Mouse (Mus musculus) cerebellum, adult 2 months (tissue): ENCODE data around the gene Zswim1. TPM values are rescaled to one million over a fixed set of nuclear protein-coding genes. Genes with fewer than 3 reads are reported as not detected.
A peak's percentile ranks its signal among the peaks of the same experiment; 100 is the strongest.
"Not testable (repeated sequence)": the region's sequence is repeated elsewhere in the genome, so short reads cannot be mapped to it uniquely, and the experiment has no call there.

Source experiments
- DNase-seq, 2 experiments: peaks; one replicate each; pipeline ENCODE4 v3.0.0; 2021
- H3K27ac ChIP-seq: fragments of 200-500 bp; 2 replicates; pipeline ENCODE4 v1.5.1; 2012; ENCODE audit warnings: low read length, control low read depth, inconsistent platforms; ENCODE audit not compliant: insufficient read depth
- H3K27me3 ChIP-seq: fragments of 200-500 bp; 2 replicates; pipeline ENCODE4 v1.6.1; 2012; ENCODE audit warnings: inconsistent platforms, mild to moderate bottlenecking, low read length, moderate library complexity; ENCODE audit not compliant: control insufficient read depth, insufficient read depth
- H3K4me1 ChIP-seq: fragments of 200-500 bp; 2 replicates; pipeline ENCODE4 v1.6.1; 2011; ENCODE audit warnings: low read length; ENCODE audit not compliant: control insufficient read depth, insufficient read depth
- H3K4me3 ChIP-seq: fragments of 200-500 bp; replicated peaks from 2 replicates; pipeline ENCODE3; 2011; ENCODE audit warnings: mild to moderate bottlenecking, low read depth, low read length, control low read depth; ENCODE audit not compliant: insufficient read depth
- CTCF ChIP-seq: fragments of 200-500 bp; IDR thresholded peaks from 2 replicates; pipeline ENCODE4 v1.5.1; 2011; ENCODE audit warnings: low read depth, mild to moderate bottlenecking, control low read depth, low read length, moderate library complexity, borderline replicate concordance; ENCODE audit not compliant: insufficient read depth
- POLR2A ChIP-seq: fragments of 200-500 bp; IDR thresholded peaks from 2 replicates; pipeline ENCODE4 v1.6.1; 2011; ENCODE audit warnings: low read length, control low read depth, borderline replicate concordance; ENCODE audit not compliant: insufficient read depth
- WGBS: fragments of 180-500 bp; shearing (Covaris S2); methylation state at CpG from one replicate; pipeline ENCODE4 v1.1.7; 2018; 5-methylcytosine and 5-hydroxymethylcytosine counted together
- polyA plus RNA-seq: library from polyadenylated mRNA; depleted of rRNA; stranded (reverse); fragments of >200 nt; gene quantifications from 2 replicates; pipeline ENCODE4 v1.2.3, GENCODE M21; 2012; rRNA removed

Gene Zswim1
- polyA plus RNA-seq, 1 experiment = 20.0 TPM

DNA sequence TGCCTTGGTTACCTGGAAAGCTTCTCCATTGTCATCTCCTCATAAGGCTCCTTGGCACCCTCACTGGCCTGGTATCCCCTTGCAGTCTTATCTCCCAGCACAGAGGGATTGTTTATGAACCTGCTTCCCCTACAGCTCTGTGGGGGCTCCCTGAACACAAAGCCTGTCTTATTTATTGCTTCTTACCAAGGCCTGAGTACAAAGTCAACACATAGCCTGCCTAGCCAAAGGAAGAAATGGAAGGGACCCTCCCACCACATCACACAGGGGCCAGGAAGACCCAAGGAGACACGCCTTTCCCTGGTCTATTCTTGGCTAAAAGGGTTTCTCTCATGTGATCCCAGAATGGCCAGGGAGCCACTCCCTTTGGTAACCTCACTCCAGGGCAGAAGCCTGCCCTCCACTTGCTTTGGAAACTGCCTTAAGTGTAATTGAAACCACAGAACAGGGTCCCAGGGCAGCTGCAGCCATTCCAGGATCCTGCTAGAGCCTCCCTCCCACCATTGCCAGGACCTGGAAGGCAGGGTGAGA lies 51.8 kb downstream of the Zswim1 start:
- WGBS = 39% methylated on average over 1 of the region's 1 CpGs
- Histone ChIP-seq H3K27me3 (no peaks in the 10 kb centered on the region), H3K4me1 (no peaks in the 10 kb centered on the region), H3K4me3 (no peak overlapping the region), H3K27ac (peak overlapping the region; percentile 11; the same call in 1 of the 2 replicates)
- no peak for DNase-seq
- TF ChIP-seq CTCF (no peak), POLR2A (no peak)

DNA sequence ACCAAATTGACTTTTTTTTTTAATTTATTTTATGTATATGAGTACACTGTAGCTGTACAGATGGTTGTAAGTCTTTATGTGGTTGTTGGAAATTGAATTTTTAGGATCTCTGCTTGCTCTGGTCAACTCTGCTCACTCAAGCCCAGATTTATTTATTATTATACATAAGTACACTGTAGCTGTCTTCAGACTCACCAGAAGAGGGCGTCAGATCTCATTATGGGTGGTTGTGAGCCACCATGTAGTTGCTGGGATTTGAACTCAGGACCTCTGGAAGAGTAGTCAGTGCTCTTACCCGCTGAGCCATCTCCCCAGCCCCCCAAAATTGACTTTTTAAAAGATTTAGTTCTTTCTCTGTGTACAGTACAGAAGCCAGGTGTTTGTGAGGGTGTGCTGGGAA lies 53.2 kb downstream of the Zswim1 start:
- H3K27ac ChIP-seq = not testable (repeated sequence)

More for the DNA sequence above, 53.2 kb downstream of the Zswim1 start:
- not testable (repeated sequence) for H3K27me3 ChIP-seq, H3K4me1 ChIP-seq, H3K4me3 ChIP-seq, DNase-seq
- WGBS = 45% methylated on average over 2 of the region's 2 CpGs

Other genes starting within 250 kb of the Zswim1 start
- not detected in 2 replicates for gene Spint3, start 249.2 kb upstream of the Zswim1 start, polyA plus RNA-seq
- gene Wfdc6a, start 237.2 kb upstream of the Zswim1 start, polyA plus RNA-seq = 0.24 TPM in 1 of 2 replicates, not detected in the other
- gene Eppin, start 229.1 kb upstream of the Zswim1 start, polyA plus RNA-seq = not detected in 2 replicates
- gene Wfdc6b, start 209.2 kb upstream of the Zswim1 start, polyA plus RNA-seq = 0.11 and 0.20 TPM in 2 replicates
- 0.06 TPM in 1 of 2 replicates, not detected in the other for gene Wfdc8, start 209.1 kb upstream of the Zswim1 start, polyA plus RNA-seq
- gene Wfdc16, start 183.9 kb upstream of the Zswim1 start, polyA plus RNA-seq = not detected in 2 replicates
- gene Wfdc10, start 166.6 kb upstream of the Zswim1 start, polyA plus RNA-seq = not detected in 2 replicates
- gene Wfdc9, start 166.1 kb upstream of the Zswim1 start, polyA plus RNA-seq = not detected in 2 replicates
- gene Wfdc11, start 148.6 kb upstream of the Zswim1 start, polyA plus RNA-seq = not detected in 2 replicates
- gene Wfdc13, start 137.6 kb upstream of the Zswim1 start, polyA plus RNA-seq = not detected in 2 replicates
- not detected in 2 replicates for gene Spint4, start 124.2 kb upstream of the Zswim1 start, polyA plus RNA-seq
- gene Spint5, start 107.4 kb upstream of the Zswim1 start, polyA plus RNA-seq = not detected in 2 replicates
- 0.84 and 0.93 TPM in 2 replicates for gene Wfdc3, start 76.8 kb upstream of the Zswim1 start, polyA plus RNA-seq
- gene Dnttip1, start 76.7 kb upstream of the Zswim1 start, polyA plus RNA-seq = 43.1 and 44.3 TPM in 2 replicates
- 0.55 and 1.0 TPM in 2 replicates for gene Ube2c, start 52.8 kb upstream of the Zswim1 start, polyA plus RNA-seq
- gene Tnnc2, start 42.7 kb upstream of the Zswim1 start, polyA plus RNA-seq = 0.57 and 0.62 TPM in 2 replicates
- 70.7 and 70.8 TPM in 2 replicates for gene Snx21, start 36.9 kb upstream of the Zswim1 start, polyA plus RNA-seq
- 36.5 and 39.3 TPM in 2 replicates for gene Acot8, start 17.8 kb upstream of the Zswim1 start, polyA plus RNA-seq
- 7.6 and 8.1 TPM in 2 replicates for gene Zswim3, start 17.6 kb upstream of the Zswim1 start, polyA plus RNA-seq
- gene Spata25, start 5.9 kb downstream of the Zswim1 start, polyA plus RNA-seq = 0.25 and 0.30 TPM in 2 replicates
- 177 and 191 TPM in 2 replicates for gene Ctsa, start 10.2 kb downstream of the Zswim1 start, polyA plus RNA-seq
- 6.1 and 6.3 TPM in 2 replicates for gene Neurl2, start 10.8 kb downstream of the Zswim1 start, polyA plus RNA-seq
- 203 and 218 TPM in 2 replicates for gene Pltp, start 35.0 kb downstream of the Zswim1 start, polyA plus RNA-seq
- gene Pcif1, start 56.6 kb downstream of the Zswim1 start, polyA plus RNA-seq = 54.9 and 56.3 TPM in 2 replicates
- gene Zfp335, start 89.1 kb downstream of the Zswim1 start, polyA plus RNA-seq = 32.0 and 34.7 TPM in 2 replicates
- 3.3 and 3.7 TPM in 2 replicates for gene Mmp9, start 118.1 kb downstream of the Zswim1 start, polyA plus RNA-seq
- 386 and 396 TPM in 2 replicates for gene Slc12a5, start 138.1 kb downstream of the Zswim1 start, polyA plus RNA-seq
- 54.9 and 56.7 TPM in 2 replicates for gene Ncoa5, start 212.2 kb downstream of the Zswim1 start, polyA plus RNA-seq
- gene Cd40, start 232.9 kb downstream of the Zswim1 start, polyA plus RNA-seq = 2.1 TPM in 2 replicates